Mouse (Mus musculus): ENCODE results near the gene Mfng.

DNA sequence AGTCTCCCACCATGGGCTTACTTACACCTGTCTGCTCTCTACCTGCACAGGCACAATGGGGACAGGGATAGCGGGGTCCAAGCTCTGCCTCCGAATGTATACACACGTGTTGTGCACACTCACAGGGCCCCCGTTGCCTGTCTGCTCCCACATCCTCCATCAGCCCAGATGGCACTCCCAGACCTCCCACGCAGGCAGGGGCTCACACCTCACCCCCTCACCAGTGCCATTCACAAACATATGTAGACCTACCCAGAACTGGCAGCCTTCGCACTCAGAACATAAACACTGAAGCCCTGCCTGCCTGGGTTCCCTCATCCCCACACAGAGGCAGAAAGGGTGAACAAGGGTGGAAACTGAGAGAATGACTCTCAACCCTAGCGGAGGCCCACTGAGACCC lies 61.3 kb downstream of the Mfng start:
- TF ChIP-seq CTCF (IDR thresholded peaks at IDR 0.05; ENCODE audit: low read depth, low read length) (no peak), POLR2A (IDR thresholded peaks at IDR 0.05; ENCODE audit: insufficient read depth, low read length) (no peak)
